Mouse (Mus musculus) midbrain, embryonic 11.5 days (tissue): ENCODE measurements around the gene Rims3. TPM values are rescaled to one million over a fixed set of nuclear protein-coding genes. Genes with fewer than 3 reads are reported as not detected.

Experiments
- ATAC-seq: fragments of 200-750 bp; cut with Nextera tagmentation; 2 replicates; pipeline ENCODE4 v1.8.0; 2017; ENCODE audit warnings: moderate TSS enrichment, moderate library complexity; ENCODE audit not compliant: low FRiP score
- DNase-seq: peaks from one replicate; pipeline ENCODE4 v3.0.0; 2015; ENCODE audit warnings: low spot score; ENCODE audit errors: missing footprints
- H3K27ac ChIP-seq: fragments of 300-500 bp; sonication (generic); 2 replicates; pipeline ENCODE4 v1.5.1; 2014; ENCODE audit warnings: low read depth, low read length
- H3K27me3 ChIP-seq: fragments of 300-500 bp; sonication (generic); 2 replicates; pipeline ENCODE4 v1.6.1; 2014; ENCODE audit warnings: mild to moderate bottlenecking, low read length, moderate library complexity, mixed read lengths; ENCODE audit not compliant: control insufficient read depth, insufficient read depth
- H3K36me3 ChIP-seq: fragments of 300-500 bp; sonication (generic); 2 replicates; pipeline ENCODE4 v1.6.1; 2014; ENCODE audit warnings: mild to moderate bottlenecking, low read length, moderate library complexity, mixed read lengths; ENCODE audit not compliant: control insufficient read depth, insufficient read depth
- H3K4me1 ChIP-seq: fragments of 300-500 bp; sonication (generic); 2 replicates; pipeline ENCODE4 v1.6.1; 2014; ENCODE audit warnings: low read length; ENCODE audit not compliant: control insufficient read depth, insufficient read depth
- H3K4me2 ChIP-seq: fragments of 300-500 bp; sonication (generic); 2 replicates; pipeline ENCODE4 v1.6.1; 2014; ENCODE audit warnings: mild to moderate bottlenecking, moderate library complexity
- H3K4me3 ChIP-seq: fragments of 300-500 bp; sonication (generic); 2 replicates; pipeline ENCODE4 v1.5.1; 2014; ENCODE audit warnings: low read depth, low read length
- H3K9ac ChIP-seq: fragments of 300-500 bp; sonication (generic); 2 replicates; pipeline ENCODE4 v1.6.1; 2014; ENCODE audit warnings: low read length
- H3K9me3 ChIP-seq: fragments of 300-500 bp; sonication (generic); 2 replicates; pipeline ENCODE4 v1.6.1; 2016; ENCODE audit warnings: low read length; ENCODE audit not compliant: control insufficient read depth
- WGBS: fragments of 180-500 bp; shearing (Covaris S2); extraction: QIAGEN DNeasy Blood & Tissue Kit; methylation state at CpG from one replicate; pipeline ENCODE4 v1.1.7; 2014; 5-methylcytosine and 5-hydroxymethylcytosine counted together
- polyA plus RNA-seq: library from polyadenylated mRNA; unstranded; fragments of >200 nt; fragmentation: Nextera tagmentation; extraction: Ambion mirVana; gene quantifications from 2 replicates; pipeline ENCODE4 v1.2.1, GENCODE M21; 2014

Gene Rims3
- polyA plus RNA-seq, 1 experiment from 2014 or later, result 3.4 TPM

DNA sequence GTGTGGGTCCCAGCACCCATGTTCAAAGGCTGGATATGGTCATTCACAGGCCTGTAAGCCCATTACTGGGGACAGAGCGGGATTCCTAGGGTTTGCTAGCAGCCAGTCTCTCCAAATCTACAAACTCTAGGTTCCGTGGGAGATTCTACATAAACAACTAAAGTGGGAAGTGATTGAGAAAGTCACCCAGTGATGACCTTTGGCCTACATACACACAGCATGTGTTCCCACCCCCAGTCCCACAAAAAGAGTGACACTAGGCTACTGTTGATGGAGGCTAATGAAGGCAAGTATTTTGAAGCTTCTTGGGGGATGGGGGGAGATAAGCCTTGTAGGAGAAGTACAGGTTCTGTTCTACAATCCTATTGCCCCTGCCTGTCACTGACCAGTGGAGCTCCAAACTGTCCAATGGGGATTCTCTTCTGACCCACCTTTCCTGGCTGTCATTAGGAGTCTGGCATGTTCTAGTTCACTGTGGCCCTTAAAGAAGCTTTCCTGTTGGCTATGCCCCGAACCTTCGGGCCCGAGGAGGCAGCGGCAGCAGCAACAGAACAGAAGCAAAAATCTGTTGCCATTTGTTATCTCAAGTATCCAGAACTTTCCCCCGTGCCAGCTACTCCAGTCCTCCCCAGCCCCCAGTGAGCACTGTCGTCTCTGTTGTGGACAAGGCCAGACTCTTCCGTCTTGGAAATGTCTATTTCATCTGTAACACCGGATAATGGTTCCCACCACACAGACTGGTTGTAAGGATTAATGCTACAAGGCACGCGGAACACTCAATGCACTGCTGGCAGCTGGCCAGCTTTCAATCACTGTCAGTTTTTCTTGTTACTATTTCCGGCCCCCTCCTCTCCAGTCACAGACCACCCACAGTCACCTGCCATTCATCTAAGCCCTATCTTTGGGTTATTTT, 30.8 kb downstream of the Rims3 start:
- H3K4me2 ChIP-seq, result no peak overlapping the region
- peaks cover 4% of the 10 kb centered on the region; the same call in 1 of the 2 replicates for H3K27me3 ChIP-seq
- ATAC-seq (no peak), DNase-seq (peak; percentile 81)
- 54% methylated on average over 13 of the region's 13 CpGs for WGBS
- no peak overlapping the region for H3K27ac ChIP-seq
- no peak overlapping the region for H3K4me3 ChIP-seq
- no peak overlapping the region for H3K9ac ChIP-seq
- H3K4me1 ChIP-seq, result peaks cover 24% of the 10 kb centered on the region
- no peaks in the 10 kb centered on the region for H3K36me3 ChIP-seq
- H3K9me3 ChIP-seq, result no peaks in the 10 kb centered on the region

DNA sequence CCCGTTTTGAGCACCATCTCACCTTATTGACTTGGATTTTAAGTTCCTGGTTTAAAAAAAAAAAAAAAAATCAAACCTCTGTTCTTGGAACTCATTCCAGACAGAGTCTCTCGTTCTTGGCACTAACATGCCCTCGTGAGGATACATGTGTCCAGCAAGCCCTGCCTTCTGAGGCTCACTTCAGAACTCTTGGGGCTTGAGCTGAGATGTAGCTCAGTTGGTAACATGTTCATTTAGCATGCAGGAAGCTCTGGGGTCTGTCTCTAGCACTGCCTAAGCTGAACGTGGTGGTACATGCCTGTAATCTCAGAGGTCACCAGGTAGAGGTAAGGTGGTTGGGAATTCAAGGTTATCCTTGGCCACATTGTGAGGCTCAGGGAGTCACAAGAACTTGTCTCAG, 31.5 kb downstream of the Rims3 start:
- no peaks in the 10 kb centered on the region for H3K36me3 ChIP-seq
- 58% methylated on average over 4 of the region's 4 CpGs for WGBS
- no peaks in the 10 kb centered on the region for H3K9me3 ChIP-seq
- ATAC-seq (no peak), DNase-seq (peak; percentile 71)
- no peak overlapping the region for H3K4me2 ChIP-seq
- H3K27ac ChIP-seq, result no peak overlapping the region
- H3K4me1 ChIP-seq, result peaks cover 24% of the 10 kb centered on the region
- H3K4me3 ChIP-seq, result no peak overlapping the region
- H3K27me3 ChIP-seq, result peaks cover 4% of the 10 kb centered on the region; the same call in 1 of the 2 replicates
- no peak overlapping the region for H3K9ac ChIP-seq

DNA sequence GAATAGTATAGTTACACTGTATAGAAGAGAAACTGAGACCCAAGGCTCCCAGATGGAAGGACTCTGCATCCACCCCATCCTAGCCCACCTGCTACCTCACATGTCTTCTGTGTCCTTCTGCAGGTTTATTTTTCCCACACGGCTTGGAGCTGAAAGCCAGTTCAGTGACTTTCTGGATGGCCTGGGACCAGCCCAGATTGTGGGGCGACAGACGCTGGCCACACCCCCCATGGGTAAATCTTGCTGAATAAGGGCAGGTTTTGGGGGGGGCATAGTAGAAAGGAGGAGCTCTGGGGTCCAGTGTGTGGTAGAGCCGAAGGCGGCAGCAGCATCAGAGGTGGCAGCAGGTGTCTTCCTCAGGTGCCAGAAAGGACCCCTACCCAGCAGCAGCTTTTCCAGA, 32.2 kb downstream of the Rims3 start:
- H3K9ac ChIP-seq, result no peak overlapping the region
- H3K9me3 ChIP-seq, result no peaks in the 10 kb centered on the region
- H3K36me3 ChIP-seq, result no peaks in the 10 kb centered on the region
- no peak for ATAC-seq
- H3K4me2 ChIP-seq, result no peak overlapping the region
- 81% methylated on average over 5 of the region's 5 CpGs for WGBS
- H3K4me1 ChIP-seq, result peaks cover 17% of the 10 kb centered on the region
- no peak overlapping the region for H3K4me3 ChIP-seq
- DNase-seq, result peak; percentile 45
- no peak overlapping the region for H3K27ac ChIP-seq
- peaks cover 4% of the 10 kb centered on the region; the same call in 1 of the 2 replicates for H3K27me3 ChIP-seq

DNA sequence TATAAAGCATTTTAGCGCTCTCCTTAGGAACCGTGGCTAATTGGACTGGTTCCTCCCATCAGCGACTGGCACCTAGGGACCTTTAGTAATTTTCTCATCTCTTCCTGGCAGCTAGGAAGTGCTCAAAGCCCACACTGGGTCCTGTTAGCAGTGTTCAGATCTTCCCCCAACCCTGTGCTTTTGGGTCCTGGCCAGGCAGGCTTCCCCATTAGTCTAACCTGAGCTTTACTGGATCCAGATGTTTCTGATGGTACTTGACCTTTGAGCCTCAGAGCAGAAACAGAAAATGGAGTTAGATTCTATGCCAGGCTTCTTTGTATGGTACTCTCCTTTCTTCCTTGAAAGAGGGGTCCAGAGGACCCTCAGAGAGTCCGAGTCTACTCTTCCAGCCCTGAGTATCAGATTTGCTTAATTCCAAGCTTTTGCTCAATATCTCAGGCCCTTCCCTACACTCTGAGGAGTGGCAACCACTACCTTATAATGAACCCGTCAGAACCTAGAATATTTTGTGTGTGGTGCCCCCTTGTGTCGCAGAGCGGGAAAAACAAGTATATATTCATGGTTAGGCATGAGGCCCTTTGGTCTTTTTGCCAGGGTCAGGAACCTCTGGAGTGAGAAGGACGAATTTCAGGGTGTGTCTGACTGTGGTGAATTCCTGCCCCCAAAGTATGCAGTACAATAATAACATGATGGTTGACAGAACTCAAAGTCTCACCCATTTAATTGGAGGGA, 32.9 kb downstream of the Rims3 start:
- H3K4me1 ChIP-seq, result peaks cover 10% of the 10 kb centered on the region
- H3K36me3 ChIP-seq, result no peaks in the 10 kb centered on the region
- ATAC-seq (peak; percentile 31; the same call in 1 of the 2 replicates), DNase-seq (peak; percentile 92)
- H3K9me3 ChIP-seq, result no peaks in the 10 kb centered on the region
- H3K9ac ChIP-seq, result no peak overlapping the region
- H3K4me3 ChIP-seq, result no peak overlapping the region
- H3K27me3 ChIP-seq, result peaks cover 4% of the 10 kb centered on the region; the same call in 1 of the 2 replicates
- no peak overlapping the region for H3K27ac ChIP-seq
- no peak overlapping the region for H3K4me2 ChIP-seq
- 30% methylated on average over 8 of the region's 8 CpGs for WGBS

DNA sequence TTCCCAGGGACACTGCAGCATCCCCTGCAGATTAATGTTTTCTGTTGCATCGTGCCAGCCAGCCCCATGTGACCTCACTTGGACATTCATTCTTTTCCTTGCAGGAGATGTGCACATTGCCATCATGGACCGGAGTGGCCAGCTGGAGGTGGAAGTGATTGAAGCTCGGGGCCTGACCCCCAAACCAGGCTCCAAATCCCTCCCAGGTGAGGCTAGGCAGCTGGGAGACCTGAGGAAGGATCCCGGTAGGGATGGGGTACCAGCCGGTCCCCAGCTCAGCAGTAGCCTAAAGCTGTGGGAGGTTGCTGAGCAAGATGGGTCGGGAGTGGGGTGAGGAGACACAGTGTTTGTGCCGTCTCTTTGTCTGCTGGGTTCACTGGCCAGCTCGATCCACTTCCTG, 34.3 kb downstream of the Rims3 start:
- no peak for DNase-seq
- Histone ChIP-seq H3K4me2 (no peak overlapping the region), H3K4me3 (no peak overlapping the region), H3K9ac (no peak overlapping the region), H3K9me3 (no peaks in the 10 kb centered on the region), H3K27ac (no peak overlapping the region), H3K27me3 (peaks cover 4% of the 10 kb centered on the region; the same call in 1 of the 2 replicates), H3K36me3 (no peaks in the 10 kb centered on the region), H3K4me1 (peaks cover 5% of the 10 kb centered on the region)
- ATAC-seq, result no peak
- WGBS, result 74% methylated on average over 8 of the region's 8 CpGs

DNA sequence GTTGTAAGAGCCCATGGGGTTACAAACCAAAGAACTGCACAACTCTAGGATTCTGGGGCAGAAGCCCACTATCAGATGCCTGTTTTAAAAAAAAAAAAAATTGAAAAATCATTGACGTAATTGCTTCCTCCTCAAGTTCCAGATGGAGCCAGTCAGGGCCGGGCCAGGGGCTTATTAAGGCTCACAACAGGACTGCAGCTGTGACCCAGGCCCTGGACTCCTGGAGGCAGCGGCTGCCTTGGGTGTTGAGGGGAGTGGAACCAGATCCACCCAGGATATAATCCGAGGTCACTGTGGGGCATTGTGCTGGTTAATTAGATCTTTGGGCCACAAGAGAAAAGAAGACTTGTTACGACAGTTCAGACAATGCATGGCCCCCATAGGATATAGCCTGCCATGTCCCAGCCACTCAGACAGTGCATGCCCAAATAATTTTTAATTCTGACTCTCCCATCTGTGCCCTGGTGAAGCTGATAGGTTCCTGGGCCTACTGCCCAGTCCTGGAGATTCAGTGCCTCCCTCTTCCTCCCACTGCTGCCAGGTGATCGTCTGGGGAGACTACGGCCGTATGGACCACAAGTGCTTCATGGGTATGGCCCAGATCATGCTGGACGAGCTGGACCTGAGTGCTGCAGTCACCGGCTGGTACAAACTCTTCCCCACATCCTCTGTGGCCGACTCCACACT, 36.3 kb downstream of the Rims3 start:
- Histone ChIP-seq H3K27me3 (peaks cover 4% of the 10 kb centered on the region; the same call in 1 of the 2 replicates), H3K36me3 (no peaks in the 10 kb centered on the region), H3K9ac (no peak overlapping the region), H3K4me1 (no peaks in the 10 kb centered on the region), H3K27ac (no peak overlapping the region; the same call in 1 of the 2 replicates), H3K4me3 (no peak overlapping the region), H3K4me2 (no peak overlapping the region), H3K9me3 (no peaks in the 10 kb centered on the region)
- WGBS, result 57% methylated on average over 11 of the region's 11 CpGs
- ATAC-seq (peak; percentile 72), DNase-seq (peak; percentile 80)

DNA sequence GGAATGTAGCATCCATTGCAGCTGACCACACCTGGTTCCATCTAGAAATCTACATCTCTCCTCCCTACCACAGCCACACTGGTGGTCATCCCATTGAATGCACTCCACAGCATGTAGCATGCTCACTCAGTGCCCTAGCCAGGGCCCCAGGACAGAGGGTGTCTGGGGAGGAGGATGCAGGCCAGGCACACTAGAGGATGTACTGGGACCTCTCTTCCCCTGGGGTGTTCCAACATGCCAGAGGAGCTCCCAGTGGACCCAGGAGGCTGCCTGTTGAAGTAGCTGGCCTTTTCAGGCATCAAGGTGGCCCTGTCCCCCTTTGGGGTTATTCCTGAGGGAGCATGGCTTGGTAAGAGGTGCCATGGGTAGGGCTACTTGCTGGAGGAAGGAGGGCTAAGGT, 37.3 kb downstream of the Rims3 start:
- Histone ChIP-seq H3K4me3 (no peak overlapping the region), H3K27ac (no peak overlapping the region), H3K27me3 (peaks cover 2% of the 10 kb centered on the region; the same call in 1 of the 2 replicates), H3K4me1 (no peaks in the 10 kb centered on the region), H3K36me3 (no peaks in the 10 kb centered on the region), H3K4me2 (no peak overlapping the region), H3K9me3 (no peaks in the 10 kb centered on the region), H3K9ac (no peak overlapping the region)
- DNase-seq (no peak), ATAC-seq (no peak)

DNA sequence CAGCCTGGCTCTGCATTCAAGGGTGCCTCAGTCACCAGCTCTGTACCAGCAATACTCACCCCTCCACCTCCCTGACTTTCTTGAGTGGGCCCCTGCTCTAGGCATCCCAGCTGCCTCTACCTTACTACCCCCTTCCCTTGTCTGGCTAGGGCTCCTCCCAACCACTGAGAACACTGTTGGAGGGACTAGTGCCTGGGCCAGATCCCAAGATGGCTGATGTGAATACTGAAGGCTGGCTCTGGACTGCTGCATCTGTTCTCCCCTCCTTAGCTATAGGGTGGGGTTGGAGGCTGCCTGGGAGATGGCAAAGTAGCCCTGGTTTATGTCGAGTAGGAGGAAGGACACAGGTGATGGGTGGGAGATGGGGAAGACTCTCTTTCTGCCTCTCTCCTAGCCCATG, 37.9 kb downstream of the Rims3 start:
- H3K27ac ChIP-seq, result no peak overlapping the region
- 56% methylated on average over 1 of the region's 1 CpGs for WGBS
- no peaks in the 10 kb centered on the region for H3K4me1 ChIP-seq
- DNase-seq (no peak), ATAC-seq (no peak)
- no peaks in the 10 kb centered on the region for H3K27me3 ChIP-seq
- no peak overlapping the region for H3K4me2 ChIP-seq
- H3K9me3 ChIP-seq, result no peaks in the 10 kb centered on the region
- no peak overlapping the region for H3K4me3 ChIP-seq
- no peaks in the 10 kb centered on the region for H3K36me3 ChIP-seq
- no peak overlapping the region for H3K9ac ChIP-seq
